ENCODE assay signal across 10 mouse cellular contexts in genomic region chr7:31033409-31034165, GRCm38 (mm10). TPM values are rescaled to one million over a fixed set of nuclear protein-coding genes. Genes with fewer than 3 reads are reported as not detected.
DNase-seq lines count a peak whose midpoint lies in the region; ATAC-seq lines count a peak whose summit lies in the region.
"Had no signal": no experiment of that assay in that cellular context is flagged by ENCODE, and none has a peak within 500 bp of the region (broad histone marks: within the 10 kb centered on the region; RNA-seq: fewer than 3 reads in every experiment).

No protein-coding gene starts in this region.

- no peak for DNase-seq in lung, postnatal 14 days
- peak; percentile 88 for DNase-seq in induced T-regulatory cell, adult 2 months (ENCODE audit: low read depth)
- peak; percentile 78 to 80 for DNase-seq in natural killer cell, adult 2 months (ENCODE audit: low spot score in 2 of 2)
- DNase-seq in embryo, embryonic 9.5 days (ENCODE audit: extremely low spot score), result no peak
- DNase-seq in adipocyte (ENCODE audit: low spot score), result no peak
- no peak for DNase-seq in kidney, postnatal 25 days
- no peak for DNase-seq in layer of hippocampus, adult 8-10 months (ENCODE audit: low spot score in 2 of 2)
- DNase-seq: cerebellum, adult 11-12 months; gastrocnemius, postnatal 25 days had no signal

- no peak overlapping the region for H3K9ac ChIP-seq in lung, embryonic 15.5 days

- no peaks in the 10 kb centered on the region for H3K9me3 ChIP-seq in lung, embryonic 15.5 days

- peak overlapping the region; percentile 15; the same call in 1 of the 2 replicates for H3K27ac ChIP-seq in lung, embryonic 15.5 days

- WGBS in lung, embryonic 15.5 days, result 44% methylated on average over 9 of the region's 9 CpGs

- H3K4me2 ChIP-seq in lung, embryonic 15.5 days, result no peak overlapping the region

- peaks cover 3% of the 10 kb centered on the region; the same call in 1 of the 2 replicates for H3K4me1 ChIP-seq in lung, embryonic 15.5 days

- no peaks in the 10 kb centered on the region for H3K36me3 ChIP-seq in lung, embryonic 15.5 days

- H3K27me3 ChIP-seq in lung, embryonic 15.5 days, result no peaks in the 10 kb centered on the region

- no peak for ATAC-seq in lung, embryonic 15.5 days (ENCODE audit: borderline replicate concordance, extremely low read depth, low FRiP score, low TSS enrichment)

- no peak overlapping the region for H3K4me3 ChIP-seq in lung, embryonic 15.5 days

RNA-seq across cellular contexts. Expression of gene Fxyd5, which starts 8.7 kb away (rescaled TPM):
- 50.1 TPM in 2 replicates for polyA plus RNA-seq in lung, embryonic 15.5 days (2015; fragmentation: Nextera tagmentation; extraction: Ambion mirVana)
- 10 to 100 TPM; 27.5 to 36.2 (median 30.7) TPM for total RNA-seq in layer of hippocampus, adult 8-10 months (2022)

RNA-seq across cellular contexts. Expression of gene Fxyd7, which starts 17.7 kb away (rescaled TPM):
- polyA plus RNA-seq in lung, embryonic 15.5 days (2015; fragmentation: Nextera tagmentation; extraction: Ambion mirVana), result 5.2 and 5.3 TPM in 2 replicates
- total RNA-seq in layer of hippocampus, adult 8-10 months (2022), result 100 to 1,000 TPM; 103 to 116 (median 108) TPM

RNA-seq across cellular contexts. Expression of gene Fxyd1, which starts 23.4 kb away (rescaled TPM):
- polyA plus RNA-seq in lung, embryonic 15.5 days (2015; fragmentation: Nextera tagmentation; extraction: Ambion mirVana), result 82.5 and 86.9 TPM in 2 replicates
- 100 to 1,000 TPM in 2 of 4 experiments, 10 to 100 TPM in 2; 80.5 to 263 (median 172) TPM for total RNA-seq in layer of hippocampus, adult 8-10 months (2022)

RNA-seq across cellular contexts. Expression of gene Lgi4, which starts 25.6 kb away (rescaled TPM):
- 0.21 and 0.35 TPM in 2 replicates for polyA plus RNA-seq in lung, embryonic 15.5 days (2015; fragmentation: Nextera tagmentation; extraction: Ambion mirVana)
- total RNA-seq in layer of hippocampus, adult 8-10 months (2022), result 10 to 100 TPM; 38.3 to 64.2 (median 55.9) TPM

RNA-seq across cellular contexts. Expression of gene Fxyd3, which starts 42.9 kb away (rescaled TPM):
- polyA plus RNA-seq in lung, embryonic 15.5 days (2015; fragmentation: Nextera tagmentation; extraction: Ambion mirVana), result 50.1 and 54.3 TPM in 2 replicates
- total RNA-seq in layer of hippocampus, adult 8-10 months (2022), result 1 to 10 TPM in 3 of 4 experiments, not detected in 1; 1.4 to 2.3 (median 1.6) TPM

Comparison
In these comparisons a context has a peak if more than half of its experiments do, and no peak if none do; other contexts are left out.
1. DNase-seq: peak in induced T-regulatory cell, adult 2 months (single experiment) and natural killer cell, adult 2 months (2 of 2); none in lung, postnatal 14 days (single experiment), embryo, embryonic 9.5 days (single experiment), adipocyte (single experiment), kidney, postnatal 25 days (0 of 2) and layer of hippocampus, adult 8-10 months (0 of 2).